Mouse (Mus musculus): ENCODE results near the gene Cdk2ap2. TPM values are rescaled to one million over a fixed set of nuclear protein-coding genes. Genes with fewer than 3 reads are reported as not detected.
A peak's percentile ranks its signal among the peaks of the same experiment; 100 is the strongest.

Cdk2ap2 gene
- polyA plus RNA-seq, 1 experiment from 2014 or later = 91.2 TPM

GRCm38 (mm10) chr19:4082219-4082965, 14.6 kb upstream of the Cdk2ap2 start:
- H3K9me3 ChIP-seq (ENCODE audit: low read length) = no peaks in the 10 kb centered on the region

DNA sequence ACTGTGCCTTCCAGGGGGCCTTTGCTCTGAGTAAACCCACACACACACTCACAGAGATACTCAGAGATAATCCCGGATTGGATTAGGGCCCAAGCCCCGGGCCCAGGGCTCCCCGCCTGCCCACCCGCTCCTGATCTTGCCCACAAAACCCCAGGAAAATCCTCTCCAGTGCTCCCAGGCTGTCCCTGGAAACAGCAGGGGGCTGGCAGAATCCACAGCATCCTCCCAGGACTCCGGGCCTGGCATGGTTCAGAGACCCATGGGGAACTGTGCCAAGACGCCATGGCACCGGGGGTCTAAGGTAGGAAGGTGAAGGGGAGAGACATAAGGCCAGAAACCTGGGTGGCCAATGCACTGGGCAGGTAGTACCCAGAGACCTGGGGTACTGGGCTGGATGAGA, 13.7 kb upstream of the Cdk2ap2 start:
- no peak overlapping the region for H3K27ac ChIP-seq (ENCODE audit: low read depth)
- no peak overlapping the region for H3K9ac ChIP-seq (replicated peaks)
- no peak for TF ChIP-seq EP300 (IDR thresholded peaks at IDR 0.05; ENCODE audit: low read depth)
- no peak for TF ChIP-seq CTCF (IDR thresholded peaks at IDR 0.05; ENCODE audit: low read depth)
- no peak for ATAC-seq
- peaks cover 25% of the 10 kb centered on the region for H3K4me1 ChIP-seq (ENCODE audit: insufficient read depth)
- DNase-seq = no peak
- WGBS (ENCODE audit: insufficient replicate concordance) = 81% methylated on average over 7 of the region's 7 CpGs
- 0 out of 2 replicates have a peak, but pooled peaks cover 2% of the 10 kb centered on the region for H3K27me3 ChIP-seq (ENCODE audit: insufficient read depth, low read length)
- no peaks in the 10 kb centered on the region for H3K36me3 ChIP-seq (replicated peaks; ENCODE audit: insufficient read depth, low read length)
- H3K4me2 ChIP-seq (ENCODE audit: low read depth, low read length) = no peak overlapping the region
- H3K4me3 ChIP-seq (ENCODE audit: low read depth, low read length) = no peak overlapping the region
- no peaks in the 10 kb centered on the region for H3K9me3 ChIP-seq (ENCODE audit: low read length)

More at GRCm38 (mm10) chr19:4082219-4082965, 14.6 kb upstream of the Cdk2ap2 start:
- H3K27me3 ChIP-seq (ENCODE audit: insufficient read depth, low read length) = 0 out of 2 replicates have a peak, but pooled peaks cover 2% of the 10 kb centered on the region
- no peaks in the 10 kb centered on the region for H3K36me3 ChIP-seq (replicated peaks; ENCODE audit: insufficient read depth, low read length)
- H3K27ac ChIP-seq (ENCODE audit: low read depth) = no peak overlapping the region
- no peak overlapping the region for H3K4me3 ChIP-seq (ENCODE audit: low read depth, low read length)
- ATAC-seq = no peak
- peaks cover 25% of the 10 kb centered on the region for H3K4me1 ChIP-seq (ENCODE audit: insufficient read depth)
- no peak overlapping the region for H3K4me2 ChIP-seq (ENCODE audit: low read depth, low read length)
- no peak overlapping the region for H3K9ac ChIP-seq (replicated peaks)
- TF ChIP-seq EP300 (IDR thresholded peaks at IDR 0.05; ENCODE audit: low read depth) = no peak
- no peak for TF ChIP-seq CTCF (IDR thresholded peaks at IDR 0.05; ENCODE audit: low read depth)
- 73% methylated on average over 11 of the region's 11 CpGs for WGBS (ENCODE audit: insufficient replicate concordance)
- no peak for DNase-seq

DNA sequence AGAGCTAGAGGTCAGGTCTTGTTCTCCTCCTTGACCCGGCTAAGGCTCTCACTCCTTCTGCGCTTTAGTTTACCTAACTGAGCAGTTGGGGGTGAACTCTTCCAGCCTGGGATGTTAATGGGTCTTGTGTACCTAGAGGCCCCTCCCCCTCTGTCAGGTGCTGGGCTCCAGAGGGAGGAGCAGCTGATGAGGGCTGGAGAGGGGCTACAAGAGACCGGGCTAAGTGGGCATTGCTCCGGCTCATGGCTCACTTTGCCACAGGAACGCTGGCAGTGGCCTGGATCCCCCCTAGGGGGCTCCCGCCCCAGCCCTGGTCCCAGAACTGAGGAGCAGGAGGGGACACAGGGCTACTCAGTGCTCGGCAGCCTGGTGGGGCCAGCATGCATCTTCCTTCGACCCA, 13.2 kb upstream of the Cdk2ap2 start:
- 46% methylated on average over 8 of the region's 8 CpGs for WGBS (ENCODE audit: insufficient replicate concordance)
- Histone ChIP-seq H3K27me3 (ENCODE audit: insufficient read depth, low read length) (0 out of 2 replicates have a peak, but pooled peaks cover 2% of the 10 kb centered on the region), H3K4me3 (ENCODE audit: low read depth, low read length) (no peak overlapping the region), H3K4me1 (ENCODE audit: insufficient read depth) (peaks cover 25% of the 10 kb centered on the region), H3K9me3 (ENCODE audit: low read length) (no peaks in the 10 kb centered on the region), H3K36me3 (replicated peaks; ENCODE audit: insufficient read depth, low read length) (no peaks in the 10 kb centered on the region), H3K4me2 (ENCODE audit: low read depth, low read length) (no peak overlapping the region), H3K27ac (ENCODE audit: low read depth) (no peak overlapping the region), H3K9ac (replicated peaks) (no peak overlapping the region)
- DNase-seq = no peak
- TF ChIP-seq CTCF (IDR thresholded peaks at IDR 0.05; ENCODE audit: low read depth) = no peak
- no peak for TF ChIP-seq EP300 (IDR thresholded peaks at IDR 0.05; ENCODE audit: low read depth)
- no peak for ATAC-seq

DNA sequence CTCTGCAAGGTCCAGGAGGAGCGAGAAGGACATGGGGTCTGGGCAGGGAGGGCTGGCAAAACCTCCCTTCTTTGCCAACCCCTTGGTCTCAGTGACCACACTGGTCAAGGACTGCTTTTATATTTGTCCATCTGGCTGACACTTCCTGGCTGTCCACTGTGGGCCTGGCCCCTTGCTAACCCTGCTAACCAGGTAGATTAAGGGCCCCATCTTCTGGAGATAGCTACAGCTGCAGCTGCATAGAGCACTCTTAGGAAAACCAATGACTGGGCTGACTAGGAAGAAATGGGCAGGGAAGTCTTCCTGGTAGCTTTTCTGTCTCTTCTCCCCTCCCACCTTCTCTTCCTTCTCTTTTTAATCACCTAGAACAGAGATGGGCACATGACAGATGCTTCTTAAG, 12.0 kb upstream of the Cdk2ap2 start:
- Histone ChIP-seq H3K9ac (replicated peaks) (no peak overlapping the region), H3K36me3 (replicated peaks; ENCODE audit: insufficient read depth, low read length) (no peaks in the 10 kb centered on the region), H3K9me3 (ENCODE audit: low read length) (no peaks in the 10 kb centered on the region), H3K4me2 (ENCODE audit: low read depth, low read length) (no peak overlapping the region), H3K4me1 (ENCODE audit: insufficient read depth) (peaks cover 15% of the 10 kb centered on the region), H3K27me3 (ENCODE audit: insufficient read depth, low read length) (0 out of 2 replicates have a peak, but pooled peaks cover 6% of the 10 kb centered on the region), H3K27ac (ENCODE audit: low read depth) (no peak overlapping the region), H3K4me3 (ENCODE audit: low read depth, low read length) (no peak overlapping the region)
- ATAC-seq (peak; percentile 67), DNase-seq (no peak)
- 72% methylated on average over 1 of the region's 1 CpGs for WGBS (ENCODE audit: insufficient replicate concordance)
- TF ChIP-seq EP300 (IDR thresholded peaks at IDR 0.05; ENCODE audit: low read depth) (no peak), CTCF (IDR thresholded peaks at IDR 0.05; ENCODE audit: low read depth) (peak; percentile 74)

DNA sequence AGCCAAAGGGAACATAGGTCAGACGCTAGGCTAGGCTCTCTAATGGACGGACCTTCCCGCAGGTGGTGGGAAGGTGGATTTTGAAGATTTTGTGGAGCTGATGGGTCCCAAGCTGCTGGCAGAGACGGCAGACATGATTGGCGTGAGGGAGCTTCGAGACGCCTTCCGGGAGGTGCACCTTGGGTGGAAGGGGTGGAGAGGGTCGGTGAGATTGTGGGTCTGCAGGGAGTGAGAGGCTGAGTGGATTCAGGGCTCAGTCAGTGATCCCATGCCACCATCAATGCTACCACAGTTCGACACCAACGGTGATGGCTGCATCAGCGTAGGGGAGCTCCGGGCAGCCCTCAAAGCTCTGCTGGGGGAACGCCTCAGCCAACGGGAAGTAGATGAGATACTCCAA, 10.8 kb upstream of the Cdk2ap2 start:
- Histone ChIP-seq H3K36me3 (replicated peaks; ENCODE audit: insufficient read depth, low read length) (no peaks in the 10 kb centered on the region), H3K9ac (replicated peaks) (no peak overlapping the region), H3K9me3 (ENCODE audit: low read length) (no peaks in the 10 kb centered on the region), H3K27me3 (ENCODE audit: insufficient read depth, low read length) (0 out of 2 replicates have a peak, but pooled peaks cover 6% of the 10 kb centered on the region), H3K4me2 (ENCODE audit: low read depth, low read length) (no peak overlapping the region), H3K27ac (ENCODE audit: low read depth) (no peak overlapping the region), H3K4me3 (ENCODE audit: low read depth, low read length) (no peak overlapping the region), H3K4me1 (ENCODE audit: insufficient read depth) (peaks cover 6% of the 10 kb centered on the region)
- WGBS (ENCODE audit: insufficient replicate concordance) = 79% methylated on average over 15 of the region's 15 CpGs
- DNase-seq (no peak), ATAC-seq (no peak)
- TF ChIP-seq EP300 (IDR thresholded peaks at IDR 0.05; ENCODE audit: low read depth) = no peak
- no peak for TF ChIP-seq CTCF (IDR thresholded peaks at IDR 0.05; ENCODE audit: low read depth)

- ATAC-seq = no peak
- 0 out of 2 replicates have a peak, but pooled peaks cover 6% of the 10 kb centered on the region for H3K27me3 ChIP-seq (ENCODE audit: insufficient read depth, low read length)
- no peaks in the 10 kb centered on the region for H3K9me3 ChIP-seq (ENCODE audit: low read length)
- no peak overlapping the region for H3K4me3 ChIP-seq (ENCODE audit: low read depth, low read length)
- no peak overlapping the region for H3K9ac ChIP-seq (replicated peaks)
- H3K27ac ChIP-seq (ENCODE audit: low read depth) = no peak overlapping the region
- no peak overlapping the region for H3K4me2 ChIP-seq (ENCODE audit: low read depth, low read length)
- no peak for DNase-seq
- TF ChIP-seq CTCF (IDR thresholded peaks at IDR 0.05; ENCODE audit: low read depth) = no peak
- no peak for TF ChIP-seq EP300 (IDR thresholded peaks at IDR 0.05; ENCODE audit: low read depth)
- WGBS (ENCODE audit: insufficient replicate concordance) = 80% methylated on average over 5 of the region's 5 CpGs
- H3K36me3 ChIP-seq (replicated peaks; ENCODE audit: insufficient read depth, low read length) = no peaks in the 10 kb centered on the region
- H3K4me1 ChIP-seq (ENCODE audit: insufficient read depth) = no peaks in the 10 kb centered on the region
Measured at GRCm38 (mm10) chr19:4087090-4087489, 9.9 kb upstream of the Cdk2ap2 start.
